9 mouse cellular contexts compared by ENCODE assay signal in genomic region chr7:24817502-24817901, GRCm38 (mm10). TPM values are rescaled to one million over a fixed set of nuclear protein-coding genes. Genes with fewer than 3 reads are reported as not detected.
DNase-seq lines count a peak whose midpoint lies in the region; ATAC-seq and TF ChIP-seq lines count a peak whose summit lies in the region.
"Had no signal": no experiment of that assay in that cellular context is flagged by ENCODE, and none has a peak within 500 bp of the region (broad histone marks: within the 10 kb centered on the region; RNA-seq: fewer than 3 reads in every experiment).

No protein-coding gene starts in this region.

- H3K9me3 ChIP-seq in ES-Bruce4 (replicated peaks; ENCODE audit: control insufficient read depth, insufficient read depth, low read length, poor library complexity, severe bottlenecking) = no peaks in the 10 kb centered on the region
- no peaks in the 10 kb centered on the region for H3K9me3 ChIP-seq in embryonic facial prominence, embryonic 14.5 days (ENCODE audit: control insufficient read depth, low read length)
- H3K9me3 ChIP-seq: limb, embryonic 13.5 days had no signal

- ATAC-seq in embryonic facial prominence, embryonic 14.5 days (ENCODE audit: low read depth) = peak; percentile 62; the same call in 1 of the 2 replicates

- WGBS in embryonic facial prominence, embryonic 14.5 days = 3% methylated on average over 3 of the region's 3 CpGs

- no peak overlapping the region for H3K27ac ChIP-seq in ES-Bruce4 (ENCODE audit: insufficient read depth, low read length)
- no peak overlapping the region for H3K27ac ChIP-seq in embryonic facial prominence, embryonic 14.5 days (replicated peaks; ENCODE audit: low read depth, low read length)
- H3K27ac ChIP-seq: limb, embryonic 13.5 days had no signal

- no peaks in the 10 kb centered on the region for H3K27me3 ChIP-seq in ES-Bruce4 (ENCODE audit: control insufficient read depth, insufficient read depth, low read length, poor library complexity, severe bottlenecking)
- H3K27me3 ChIP-seq in embryonic facial prominence, embryonic 14.5 days (replicated peaks; ENCODE audit: control insufficient read depth, insufficient read depth, low read length) = no peaks in the 10 kb centered on the region
- H3K27me3 ChIP-seq: limb, embryonic 13.5 days had no signal

- H3K9ac ChIP-seq in ES-Bruce4 (ENCODE audit: low read depth, poor library complexity, severe bottlenecking) = no peak overlapping the region
- H3K9ac ChIP-seq in embryonic facial prominence, embryonic 14.5 days (ENCODE audit: low read depth, low read length) = no peak overlapping the region
- H3K9ac ChIP-seq: limb, embryonic 13.5 days had no signal

- peak; percentile 91 for TF ChIP-seq CTCF in ES-Bruce4 (IDR thresholded peaks at IDR 0.05; ENCODE audit: low read depth, low read length)

- no peak for TF ChIP-seq POLR2A in ES-Bruce4 (IDR thresholded peaks at IDR 0.05; ENCODE audit: insufficient read depth, low read length)

- TF ChIP-seq EP300 in ES-Bruce4 (IDR thresholded peaks at IDR 0.05; ENCODE audit: insufficient read depth, low read depth, low read length) = 0 out of 2 replicates have a peak, but pooled peaks have one; percentile 16

- peaks cover 3% of the 10 kb centered on the region for H3K4me1 ChIP-seq in ES-Bruce4 (ENCODE audit: control insufficient read depth, insufficient read depth, low read length)
- no peaks in the 10 kb centered on the region for H3K4me1 ChIP-seq in embryonic facial prominence, embryonic 14.5 days (ENCODE audit: control insufficient read depth, insufficient read depth, low read length)
- H3K4me1 ChIP-seq: limb, embryonic 13.5 days had no signal

- no peak overlapping the region for H3K4me3 ChIP-seq in ES-Bruce4 (ENCODE audit: low read depth, low read length)
- H3K4me3 ChIP-seq in embryonic facial prominence, embryonic 14.5 days (ENCODE audit: low read depth, low read length) = no peak overlapping the region
- H3K4me3 ChIP-seq: limb, embryonic 13.5 days had no signal

- peak; percentile 77 for DNase-seq in adrenal gland, postnatal 25 days
- DNase-seq in embryonic facial prominence, embryonic 14.5 days (ENCODE audit: low spot score) = peak; percentile 54
- peak; percentile 74 for DNase-seq in heart, postnatal 4 days
- peak; percentile 46 for DNase-seq in layer of hippocampus, adult 9-10 months (ENCODE audit: low spot score)
- peak; percentile 71 for DNase-seq in lung, postnatal 10 days
- DNase-seq in right cerebral cortex, postnatal 10 days (ENCODE audit: low spot score in 2 of 2) = peak; percentile 42 to 61
- DNase-seq in urinary bladder, postnatal 14 days (ENCODE audit: low spot score) = peak; percentile 80

- no peaks in the 10 kb centered on the region for H3K36me3 ChIP-seq in ES-Bruce4 (ENCODE audit: control insufficient read depth, insufficient read depth, low read length, poor library complexity, severe bottlenecking)
- no peaks in the 10 kb centered on the region for H3K36me3 ChIP-seq in embryonic facial prominence, embryonic 14.5 days (ENCODE audit: control insufficient read depth, insufficient read depth, low read length)
- H3K36me3 ChIP-seq: limb, embryonic 13.5 days had no signal

- no peak overlapping the region for H3K4me2 ChIP-seq in embryonic facial prominence, embryonic 14.5 days (ENCODE audit: low read depth, low read length)
- H3K4me2 ChIP-seq: limb, embryonic 13.5 days had no signal

RNA-seq across cellular contexts. Expression of gene Ceacam10, which starts 40.5 kb away (rescaled TPM):
- not detected in 2 replicates for polyA plus RNA-seq in ES-Bruce4 (2011; ENCODE audit: insufficient read depth, insufficient read length, low read depth, missing spikeins)
- total RNA-seq in adrenal gland, postnatal 25 days (2021) = 0.36 TPM in 1 of 2 replicates, not detected in the other
- 0.46 and 0.56 TPM in 2 replicates for polyA plus RNA-seq in embryonic facial prominence, embryonic 14.5 days (2014; fragmentation: Nextera tagmentation; extraction: Ambion mirVana)
- total RNA-seq in heart, postnatal 4 days (2021) = under 1 TPM in 1 of 2 experiments, not detected in 1; 0.25 TPM

RNA-seq across cellular contexts. Expression of gene Gm9844, which starts 44.5 kb away (rescaled TPM):
- 21.9 and 24.9 TPM in 2 replicates for polyA plus RNA-seq in ES-Bruce4 (2011; ENCODE audit: insufficient read depth, insufficient read length, low read depth, missing spikeins)
- 0.94 TPM in 1 of 2 replicates, not detected in the other for total RNA-seq in adrenal gland, postnatal 25 days (2021)
- polyA plus RNA-seq in embryonic facial prominence, embryonic 14.5 days (2014; fragmentation: Nextera tagmentation; extraction: Ambion mirVana) = 14.7 and 16.4 TPM in 2 replicates
- total RNA-seq in heart, postnatal 4 days (2021) = 1 to 10 TPM in 1 of 2 experiments, not detected in 1; 2.5 TPM

RNA-seq across cellular contexts. Expression of gene Lypd4, which starts 52.2 kb away (rescaled TPM):
- not detected in 2 replicates for polyA plus RNA-seq in ES-Bruce4 (2011; ENCODE audit: insufficient read depth, insufficient read length, low read depth, missing spikeins)
- total RNA-seq in adrenal gland, postnatal 25 days (2021) = not detected in 2 replicates
- polyA plus RNA-seq in embryonic facial prominence, embryonic 14.5 days (2014; fragmentation: Nextera tagmentation; extraction: Ambion mirVana) = not detected in 2 replicates
- not detected for total RNA-seq in heart, postnatal 4 days (2021)
- polyA plus RNA-seq: limb, embryonic 13.5 days had no signal

RNA-seq across cellular contexts. Expression of gene Dmrtc2, which starts 52.4 kb away (rescaled TPM):
- 0.75 and 1.1 TPM in 2 replicates for polyA plus RNA-seq in ES-Bruce4 (2011; ENCODE audit: insufficient read depth, insufficient read length, low read depth, missing spikeins)
- total RNA-seq in adrenal gland, postnatal 25 days (2021) = not detected in 2 replicates
- not detected in 2 replicates for polyA plus RNA-seq in embryonic facial prominence, embryonic 14.5 days (2014; fragmentation: Nextera tagmentation; extraction: Ambion mirVana)
- total RNA-seq in heart, postnatal 4 days (2021) = not detected
- polyA plus RNA-seq: limb, embryonic 13.5 days had no signal

RNA-seq across cellular contexts. Expression of gene Cd177, which starts 57.4 kb away (rescaled TPM):
- polyA plus RNA-seq in ES-Bruce4 (2011; ENCODE audit: insufficient read depth, insufficient read length, low read depth, missing spikeins) = not detected in 2 replicates
- total RNA-seq in adrenal gland, postnatal 25 days (2021) = not detected in 2 replicates
- 0.70 and 0.98 TPM in 2 replicates for polyA plus RNA-seq in embryonic facial prominence, embryonic 14.5 days (2014; fragmentation: Nextera tagmentation; extraction: Ambion mirVana)
- total RNA-seq in heart, postnatal 4 days (2021) = under 1 TPM; 0.10 to 0.18 TPM
- polyA plus RNA-seq: limb, embryonic 13.5 days had no signal
